Mouse (Mus musculus) intestine, postnatal 0 days (tissue): ENCODE measurements at regions not wholly inside any gene's neighbourhood (a gene's known extent, or its start where the extent isn't known, plus 50 kb on each side); places are given as distances from the start of the nearest gene placed in this dataset.

ENCODE experiments used
- ATAC-seq: fragments of 200-750 bp; cut with Nextera tagmentation; 2 replicates; pipeline ENCODE4 v1.8.0; 2017; ENCODE audit warnings: mild to moderate bottlenecking, moderate TSS enrichment, moderate library complexity
- H3K27ac ChIP-seq: fragments of 300-500 bp; sonication (generic); 2 replicates; pipeline ENCODE4 v1.5.1; 2014; ENCODE audit warnings: mild to moderate bottlenecking, low read depth, low read length, moderate library complexity
- H3K27me3 ChIP-seq: fragments of 300-500 bp; sonication (generic); replicated peaks from 2 replicates; pipeline ENCODE4 v1.6.1; 2014; ENCODE audit warnings: low read length, mixed read lengths; ENCODE audit not compliant: control insufficient read depth, insufficient read depth
- H3K36me3 ChIP-seq: fragments of 300-500 bp; sonication (generic); 2 replicates; pipeline ENCODE4 v1.6.1; 2014; ENCODE audit warnings: mild to moderate bottlenecking, moderate library complexity; ENCODE audit not compliant: control insufficient read depth, insufficient read depth
- H3K4me1 ChIP-seq: fragments of 300-500 bp; sonication (generic); replicated peaks from 2 replicates; pipeline ENCODE4 v1.6.1; 2014; ENCODE audit warnings: antibody characterized with exemption, low read length, mixed read lengths; ENCODE audit not compliant: control insufficient read depth, insufficient read depth
- H3K4me2 ChIP-seq: fragments of 300-500 bp; sonication (generic); replicated peaks from 2 replicates; pipeline ENCODE4 v1.6.1; 2014; ENCODE audit warnings: low read depth, mild to moderate bottlenecking, moderate library complexity
- H3K4me3 ChIP-seq: fragments of 300-500 bp; sonication (generic); 2 replicates; pipeline ENCODE4 v1.5.1; 2014; ENCODE audit warnings: low read depth, low read length
- H3K9ac ChIP-seq: fragments of 300-500 bp; sonication (generic); 2 replicates; pipeline ENCODE4 v1.6.1; 2014; ENCODE audit warnings: mild to moderate bottlenecking, low read depth, low read length
- H3K9me3 ChIP-seq: fragments of 300-500 bp; sonication (generic); 2 replicates; pipeline ENCODE4 v1.6.1; 2016; ENCODE audit warnings: mixed run types; ENCODE audit not compliant: control insufficient read depth
- CTCF ChIP-seq: sonication (generic); IDR thresholded peaks from 2 replicates; pipeline ENCODE4 v1.5.1; 2016; ENCODE audit warnings: low read depth, mild to moderate bottlenecking, control low read depth, antibody characterized with exemption, moderate library complexity
- WGBS: fragments of 180-500 bp; shearing (Covaris S2); extraction: QIAGEN DNeasy Blood & Tissue Kit; methylation state at CpG from one replicate; pipeline ENCODE4 v1.1.7; 2014; 5-methylcytosine and 5-hydroxymethylcytosine counted together

DNA sequence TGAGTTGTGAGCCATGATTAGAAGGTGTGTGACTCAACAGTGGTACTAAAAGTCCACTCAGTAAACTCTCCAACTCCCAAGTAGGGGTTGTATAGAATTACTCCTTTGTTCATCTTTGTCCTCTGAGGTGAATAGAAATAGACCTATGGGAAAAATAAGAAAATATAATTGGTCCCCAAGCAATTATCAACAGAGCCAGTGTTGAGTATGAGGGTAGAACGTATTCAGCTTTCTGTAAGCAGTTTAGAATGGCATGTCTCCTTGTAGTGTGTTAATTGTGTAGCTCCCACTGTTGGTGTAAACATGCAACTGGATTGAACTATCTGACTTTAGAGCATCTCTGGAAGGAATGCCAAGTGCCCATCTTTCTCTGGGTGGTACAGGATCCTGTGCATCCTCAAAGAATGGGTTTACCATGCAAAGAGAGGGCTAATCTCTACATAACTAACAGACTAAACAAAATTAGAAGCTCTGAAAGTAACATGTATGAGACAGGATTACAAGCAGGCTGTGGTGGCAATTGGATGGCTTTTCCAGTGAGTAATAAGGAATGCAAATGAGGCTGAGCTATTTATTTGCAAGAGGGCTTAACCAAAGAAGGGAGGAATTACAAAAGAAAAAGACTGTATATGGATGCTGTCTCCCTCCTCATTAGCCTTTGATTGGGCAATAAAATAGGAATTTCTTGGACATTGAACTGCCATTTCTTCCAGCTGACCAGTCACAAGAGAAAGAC, 356.6 kb downstream of the Serpinb8 start:
- no peak overlapping the region for H3K4me3 ChIP-seq
- H3K4me2 ChIP-seq = no peak overlapping the region
- TF ChIP-seq CTCF = no peak
- ATAC-seq = no peak
- no peaks in the 10 kb centered on the region for H3K4me1 ChIP-seq
- H3K9me3 ChIP-seq = no peaks in the 10 kb centered on the region
- no peak overlapping the region for H3K9ac ChIP-seq
- H3K27ac ChIP-seq = no peak overlapping the region
- 76% methylated on average over 1 of the region's 1 CpGs for WGBS
- no peaks in the 10 kb centered on the region for H3K27me3 ChIP-seq
- no peaks in the 10 kb centered on the region for H3K36me3 ChIP-seq

GRCm38 (mm10) chr1:107950396-107950795, 360.6 kb downstream of the Serpinb8 start:
- Histone ChIP-seq H3K4me1 (no peaks in the 10 kb centered on the region), H3K36me3 (no peaks in the 10 kb centered on the region), H3K4me3 (no peak overlapping the region), H3K9ac (no peak overlapping the region), H3K27me3 (no peaks in the 10 kb centered on the region), H3K9me3 (no peaks in the 10 kb centered on the region), H3K4me2 (no peak overlapping the region), H3K27ac (no peak overlapping the region)
- 46% methylated on average over 2 of the region's 2 CpGs for WGBS
- TF ChIP-seq CTCF = no peak
- ATAC-seq = no peak

DNA sequence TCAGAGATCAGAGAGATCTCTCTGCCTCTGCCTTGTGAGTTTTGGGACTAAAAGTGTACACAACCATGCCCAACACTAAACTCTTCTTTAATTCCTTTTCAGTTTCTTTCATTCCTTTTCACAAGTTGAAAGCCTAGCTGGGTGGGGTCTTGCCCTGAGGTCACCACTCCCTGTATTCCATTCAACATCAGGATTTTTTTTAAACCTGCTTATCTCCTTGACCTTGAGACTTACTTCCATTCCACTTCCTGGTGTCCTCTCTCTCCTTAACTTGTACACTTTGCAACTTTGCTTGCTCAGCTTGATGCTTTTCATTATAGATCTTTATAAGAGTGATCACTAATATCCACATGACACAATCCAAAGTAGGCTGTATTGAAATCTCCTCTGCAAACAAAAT, 371.2 kb downstream of the Serpinb8 start:
- no peaks in the 10 kb centered on the region for H3K9me3 ChIP-seq
- no peak overlapping the region for H3K9ac ChIP-seq
- no peak overlapping the region for H3K4me3 ChIP-seq
- H3K36me3 ChIP-seq = no peaks in the 10 kb centered on the region
- no peak for TF ChIP-seq CTCF
- H3K4me1 ChIP-seq = no peaks in the 10 kb centered on the region
- ATAC-seq = no peak
- no peak overlapping the region for H3K4me2 ChIP-seq
- H3K27me3 ChIP-seq = no peaks in the 10 kb centered on the region
- no peak overlapping the region for H3K27ac ChIP-seq

- ATAC-seq = no peak
- no peaks in the 10 kb centered on the region for H3K4me1 ChIP-seq
- H3K9ac ChIP-seq = no peak overlapping the region
- no peaks in the 10 kb centered on the region for H3K27me3 ChIP-seq
- H3K36me3 ChIP-seq = no peaks in the 10 kb centered on the region
- no peak overlapping the region for H3K27ac ChIP-seq
- H3K4me3 ChIP-seq = no peak overlapping the region
- 56% methylated on average over 8 of the region's 8 CpGs for WGBS
- no peak for TF ChIP-seq CTCF
- H3K4me2 ChIP-seq = no peak overlapping the region
- no peaks in the 10 kb centered on the region for H3K9me3 ChIP-seq
These were observed 386.0 kb downstream of the Serpinb8 start for GRCm38 (mm10) chr1:107975626-107976335.

- Histone ChIP-seq H3K9ac (no peak overlapping the region), H3K27me3 (no peaks in the 10 kb centered on the region), H3K4me3 (no peak overlapping the region), H3K4me2 (no peak overlapping the region), H3K4me1 (no peaks in the 10 kb centered on the region), H3K36me3 (no peaks in the 10 kb centered on the region), H3K9me3 (no peaks in the 10 kb centered on the region), H3K27ac (no peak overlapping the region)
- WGBS = 53% methylated on average over 2 of the region's 2 CpGs
- TF ChIP-seq CTCF = no peak
- ATAC-seq = no peak
These were observed 387.9 kb downstream of the Serpinb8 start for GRCm38 (mm10) chr1:107977686-107978085.

- Histone ChIP-seq H3K4me2 (no peak overlapping the region), H3K4me1 (no peaks in the 10 kb centered on the region), H3K27me3 (no peaks in the 10 kb centered on the region), H3K27ac (no peak overlapping the region), H3K4me3 (no peak overlapping the region), H3K36me3 (no peaks in the 10 kb centered on the region), H3K9ac (no peak overlapping the region), H3K9me3 (no peaks in the 10 kb centered on the region)
- 51% methylated on average over 5 of the region's 5 CpGs for WGBS
- TF ChIP-seq CTCF = no peak
- ATAC-seq = no peak
These were observed 388.6 kb downstream of the Serpinb8 start for GRCm38 (mm10) chr1:107978411-107978810.
